Mouse (Mus musculus): ENCODE results near the gene Gm49321.
A peak's percentile ranks its signal among the peaks of the same experiment; 100 is the strongest.

Gene Gm49321

DNA sequence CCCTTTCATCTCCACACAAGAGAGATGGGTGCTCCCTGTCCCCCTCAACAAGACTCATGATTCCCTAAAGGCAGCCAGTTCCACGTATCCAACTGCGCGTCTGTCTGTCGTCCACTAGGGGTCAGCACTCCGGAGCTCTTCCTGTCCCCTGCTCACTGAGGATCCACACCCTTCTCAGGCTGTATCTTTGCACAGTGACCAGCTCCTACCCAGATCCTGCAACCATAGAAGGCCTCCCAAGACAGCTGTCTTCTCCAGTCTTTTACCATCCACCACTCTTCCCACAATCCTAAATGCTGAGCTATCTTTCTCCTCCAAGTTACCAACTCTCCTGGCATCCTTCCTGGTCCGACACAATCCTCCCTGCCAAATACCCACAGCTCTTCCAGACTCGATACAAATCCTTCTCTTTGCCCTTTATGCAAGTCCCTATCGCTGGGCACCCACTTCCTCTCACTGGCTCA lies 72.0 kb downstream of the Gm49321 start:
- DNase-seq (ENCODE audit: low spot score in 2 of 2): peak in 1 of 2 experiments; percentile 32

DNA sequence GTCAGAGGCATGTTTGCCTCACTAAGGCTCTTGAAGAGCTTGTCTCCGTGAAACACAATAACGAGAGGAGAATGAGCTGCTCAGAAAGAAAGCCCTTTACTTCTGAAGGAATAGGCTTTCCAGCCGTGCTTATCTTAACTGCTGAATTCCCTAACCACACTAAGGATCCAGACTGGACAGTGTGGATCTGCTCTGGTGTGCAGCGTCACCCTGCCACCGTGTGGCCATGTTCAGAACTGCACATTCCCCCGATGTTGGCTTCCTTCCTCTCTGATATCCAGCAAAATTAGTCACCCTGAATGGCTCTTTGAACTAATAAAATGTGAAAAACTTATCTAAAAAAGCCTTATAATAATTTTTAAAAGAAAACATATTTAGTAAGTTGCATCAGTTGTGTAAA lies 76.3 kb downstream of the Gm49321 start:
- peak; percentile 10 to 57 for DNase-seq (ENCODE audit: low spot score in 2 of 2)

DNA sequence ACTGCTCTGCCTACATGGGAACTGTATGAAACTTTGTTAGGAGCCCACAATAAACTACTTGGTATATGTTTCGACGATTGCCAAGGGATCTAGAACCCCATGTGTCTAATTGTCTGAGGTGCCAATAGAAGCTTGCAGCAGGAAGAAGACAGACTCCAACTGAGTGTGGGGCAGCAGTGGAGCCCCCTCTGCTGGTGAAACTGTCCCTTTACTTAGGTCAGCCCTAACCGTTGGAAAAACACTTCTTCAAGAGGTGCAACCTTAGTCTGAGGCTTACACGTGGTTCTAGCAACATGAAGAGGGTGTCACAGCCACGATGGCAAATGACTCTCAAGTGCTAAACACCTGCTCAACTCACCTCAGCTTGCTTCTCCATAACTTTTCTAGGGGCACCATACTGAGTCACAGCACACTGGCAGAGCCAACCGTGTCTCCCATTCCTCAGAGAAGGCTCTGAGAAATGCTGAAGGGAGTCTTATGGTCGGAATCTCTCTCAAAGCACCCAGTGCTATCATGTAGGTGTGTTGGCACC lies 77.4 kb downstream of the Gm49321 start:
- DNase-seq (ENCODE audit: low spot score in 2 of 2): peak; percentile 20 to 69

GRCm38 (mm10) chr12:74015491-74015890 lies 78.0 kb downstream of the Gm49321 start:
- DNase-seq (ENCODE audit: low spot score in 2 of 2): no peak

All from thymus, postnatal 10 days (tissue).